Mouse (Mus musculus) thymus, postnatal 4 days (tissue): ENCODE results near the gene Slc44a5.
"Not testable (repeated sequence)": the region's sequence is repeated elsewhere in the genome, so short reads cannot be mapped to it uniquely, and the experiment has no call there.

Experiments used
- DNase-seq: peaks from one replicate; pipeline ENCODE4 v3.0.0; 2021

The Slc44a5 gene

DNA sequence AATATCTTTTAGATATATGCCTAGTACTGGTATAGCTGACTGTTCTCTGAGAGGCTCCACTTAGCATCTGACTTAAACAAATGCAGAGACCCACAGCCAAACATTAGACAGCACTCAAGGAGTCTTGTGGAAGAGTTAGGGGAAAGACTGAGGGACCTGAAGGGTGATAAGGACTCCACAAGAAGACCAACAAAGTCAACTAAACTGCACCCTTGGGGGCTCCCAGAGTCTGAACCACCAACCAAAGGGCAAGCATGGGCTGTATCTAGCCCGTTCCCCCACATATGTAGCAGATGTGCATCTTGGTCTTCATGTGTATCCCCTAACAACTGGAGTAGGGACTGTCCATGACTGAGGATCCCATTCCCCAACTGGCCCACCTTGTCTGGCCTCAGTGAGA, 271.7 kb downstream of the Slc44a5 start:
- no peak for DNase-seq

DNA sequence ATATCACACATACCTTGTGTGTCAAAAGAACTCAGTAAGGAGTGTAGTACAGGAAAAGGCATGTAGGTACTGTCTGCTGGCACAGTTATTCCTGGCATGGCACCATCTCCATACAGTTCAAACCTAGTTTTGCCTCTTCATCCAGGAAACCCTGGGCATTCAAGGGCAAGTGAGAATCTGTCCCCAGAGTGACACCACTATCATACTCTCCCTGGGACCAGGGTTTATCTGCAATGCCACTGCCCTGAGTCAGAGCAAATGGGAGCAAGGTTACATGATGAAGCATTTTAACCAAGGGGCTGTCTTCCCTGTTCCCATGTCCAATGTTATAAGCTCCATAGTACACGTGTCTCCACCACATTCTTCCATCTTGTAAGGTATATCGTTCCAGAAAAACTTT, 278.2 kb downstream of the Slc44a5 start:
- DNase-seq: no peak

DNA sequence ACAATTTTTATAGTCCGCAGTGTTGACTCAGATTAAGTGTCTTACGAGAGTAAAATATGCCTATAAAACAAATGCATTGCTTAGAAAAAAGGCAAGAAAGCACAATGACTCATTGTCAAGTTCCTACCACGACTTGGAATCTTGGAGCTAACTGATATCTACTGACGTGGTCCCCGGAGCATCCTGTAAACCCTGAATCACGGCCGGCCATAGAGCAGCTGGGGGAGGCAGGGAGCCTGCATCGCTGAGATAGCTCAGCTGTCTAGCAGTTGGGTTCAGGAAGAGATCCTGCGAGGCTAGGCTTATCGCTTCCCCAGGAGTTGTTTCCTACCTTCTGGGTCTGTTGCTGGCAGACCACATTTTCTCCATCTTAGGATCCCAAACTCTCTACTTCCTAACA, 279.0 kb downstream of the Slc44a5 start:
- no peak for DNase-seq

DNA sequence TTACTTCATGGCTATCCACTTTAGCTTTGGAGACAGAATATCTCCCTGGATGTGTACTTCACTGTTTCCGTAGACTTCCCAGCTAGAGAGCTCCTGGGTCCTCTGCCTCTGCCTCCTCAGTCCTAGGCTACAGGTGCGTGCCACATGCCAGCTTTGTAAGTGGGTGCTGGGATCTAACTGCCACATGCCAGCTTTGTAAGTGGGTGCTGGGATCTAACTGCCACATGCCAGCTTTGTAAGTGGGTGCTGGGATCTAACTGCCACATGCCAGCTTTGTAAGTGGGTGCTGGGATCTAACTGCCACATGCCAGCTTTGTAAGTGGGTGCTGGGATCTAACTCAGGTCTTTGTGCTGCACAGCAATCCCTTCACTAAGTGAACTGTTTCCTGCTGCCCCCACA, 281.0 kb downstream of the Slc44a5 start:
- DNase-seq: not testable (repeated sequence)

DNA sequence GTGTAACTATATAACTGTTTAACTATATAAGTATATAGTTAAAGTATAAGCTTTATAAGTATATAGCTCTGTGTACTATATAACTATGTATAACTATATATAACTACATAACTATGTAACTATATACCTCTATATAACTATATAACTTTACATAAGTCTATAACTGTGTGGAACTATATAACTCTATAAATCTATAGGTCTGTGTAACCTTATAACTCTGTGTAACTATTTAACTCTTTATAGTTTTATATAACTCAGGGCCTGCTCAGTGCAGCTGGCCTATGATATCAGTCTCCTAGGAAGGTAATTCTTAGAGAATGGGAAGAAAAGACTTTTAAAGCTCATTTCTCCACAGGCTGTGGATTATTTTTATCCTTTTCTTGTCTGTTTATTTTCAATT, 284.1 kb downstream of the Slc44a5 start:
- DNase-seq: no peak

DNA sequence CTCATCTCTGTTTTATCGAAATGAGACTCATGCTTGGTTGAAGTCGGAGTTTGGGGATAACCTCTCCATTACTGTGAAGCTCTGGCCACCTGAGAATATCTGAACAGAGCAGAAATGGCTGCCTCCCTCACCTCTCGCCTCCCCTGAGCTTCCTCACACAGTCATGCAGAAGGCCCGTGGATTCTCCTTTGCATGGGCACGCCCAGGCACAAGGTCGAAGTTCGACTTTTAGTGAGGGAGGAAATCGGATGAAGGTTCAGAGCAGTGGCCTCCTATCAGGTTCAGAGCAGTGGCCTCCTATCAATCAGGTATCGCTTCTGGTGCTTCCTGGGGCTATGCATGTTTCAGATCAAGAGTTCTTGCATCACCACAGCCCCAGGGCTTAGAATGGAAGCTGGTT, 295.1 kb downstream of the Slc44a5 start:
- no peak for DNase-seq

DNA sequence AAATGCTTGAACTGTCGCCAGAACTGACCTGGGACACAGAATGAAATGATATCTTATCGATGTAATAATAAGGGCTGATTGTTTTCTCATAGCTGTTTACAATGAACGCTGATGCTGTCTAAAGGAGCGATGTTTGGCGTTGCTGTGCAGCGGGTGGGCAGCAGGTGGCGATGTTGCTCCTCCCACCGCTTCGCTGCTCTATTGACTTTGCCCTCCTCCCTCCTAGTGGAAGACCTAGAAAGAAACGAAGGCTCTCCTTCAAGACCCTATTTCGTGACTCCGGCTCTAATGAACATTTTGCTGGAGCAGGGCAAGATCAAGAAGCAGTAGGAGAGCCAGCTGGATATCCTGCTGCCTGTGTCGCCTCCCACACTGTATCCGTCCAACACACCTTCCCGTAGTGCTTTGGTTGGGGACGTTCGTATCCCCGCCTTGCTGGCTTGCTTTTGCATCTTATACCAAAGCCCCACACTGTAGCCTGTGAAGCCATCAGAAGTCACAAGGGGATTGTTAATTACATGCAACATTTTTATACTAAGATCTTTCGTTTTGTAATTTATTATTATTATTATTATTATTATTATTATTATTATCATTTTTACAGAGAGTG, 296.6 kb downstream of the Slc44a5 start:
- DNase-seq: peak; percentile 80

DNA sequence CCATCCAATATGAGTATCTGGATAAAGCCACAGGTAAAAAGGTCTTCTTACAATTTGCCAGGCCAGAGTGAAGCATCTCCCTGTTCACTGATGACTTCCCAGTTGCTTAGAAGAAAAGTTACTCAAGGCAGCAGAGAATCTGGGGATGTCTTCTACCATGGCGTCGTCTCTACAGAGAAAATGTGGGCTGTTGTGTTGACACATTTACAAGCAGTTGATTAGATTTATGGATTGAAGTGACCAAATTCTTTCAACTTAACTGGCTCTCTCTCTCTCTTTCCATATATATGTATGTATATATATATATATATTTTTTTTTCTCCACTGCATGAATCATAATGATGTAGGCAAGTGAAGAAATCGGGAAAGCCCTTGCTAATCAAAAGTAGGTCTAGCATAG, 301.4 kb downstream of the Slc44a5 start:
- no peak for DNase-seq

DNA sequence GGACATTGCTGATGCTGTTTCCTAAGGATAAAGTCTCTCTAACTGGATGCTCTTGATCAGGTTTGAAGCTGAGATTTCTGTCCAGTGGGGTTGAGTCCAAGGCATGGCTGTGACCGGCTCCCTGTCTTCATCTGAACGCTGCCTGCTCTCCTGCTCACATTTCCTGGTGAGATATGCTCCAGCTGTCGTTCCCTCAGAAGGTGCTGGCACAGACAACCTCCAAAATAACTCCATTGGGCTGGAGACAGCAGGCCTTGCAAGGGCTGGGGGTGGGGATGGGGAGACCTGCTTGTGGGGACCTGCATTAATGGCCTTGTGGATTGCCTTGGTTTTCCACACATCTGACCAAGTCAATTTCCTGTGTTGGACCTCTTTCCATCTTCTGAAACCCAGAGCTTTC, 311.0 kb downstream of the Slc44a5 start:
- DNase-seq: no peak

DNA sequence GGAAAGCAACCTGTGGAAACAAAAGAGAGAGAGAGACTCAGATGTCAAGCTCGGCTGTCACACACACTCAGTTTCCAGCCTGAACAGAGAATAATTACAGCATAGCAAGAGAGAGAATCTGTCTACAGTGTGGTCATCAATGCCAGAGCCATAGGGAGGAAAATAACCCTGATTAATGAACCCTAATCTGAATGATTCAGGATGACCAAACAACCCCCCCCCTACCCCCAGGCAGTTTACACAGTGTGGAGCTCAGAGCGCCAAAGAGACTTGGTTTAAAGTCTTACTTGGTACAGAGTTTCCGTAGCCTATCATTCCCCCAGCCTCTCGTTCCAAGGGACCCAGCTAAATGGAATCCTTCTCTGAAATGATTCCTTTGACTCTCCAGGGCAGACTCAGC, 312.1 kb downstream of the Slc44a5 start:
- no peak for DNase-seq

DNA sequence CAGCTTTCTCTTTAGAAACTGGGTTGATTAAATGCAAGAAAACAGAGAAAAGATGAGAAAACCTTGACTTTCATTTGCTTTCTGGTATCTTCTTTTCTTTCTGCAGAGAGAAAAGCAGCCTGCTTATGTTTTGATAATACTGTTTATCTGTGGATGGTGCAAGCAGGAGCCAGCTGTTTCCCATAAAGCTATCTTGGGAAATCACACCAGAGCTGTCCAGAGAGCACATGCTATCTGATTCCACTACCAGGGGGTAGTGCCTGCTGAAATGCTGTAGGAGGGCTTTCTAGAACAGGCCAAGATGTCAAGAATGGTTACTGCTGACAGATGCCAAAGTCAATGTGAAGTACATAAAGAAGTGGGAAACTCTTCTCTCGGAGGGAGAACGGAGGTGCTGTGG, 314.0 kb downstream of the Slc44a5 start:
- no peak for DNase-seq

DNA sequence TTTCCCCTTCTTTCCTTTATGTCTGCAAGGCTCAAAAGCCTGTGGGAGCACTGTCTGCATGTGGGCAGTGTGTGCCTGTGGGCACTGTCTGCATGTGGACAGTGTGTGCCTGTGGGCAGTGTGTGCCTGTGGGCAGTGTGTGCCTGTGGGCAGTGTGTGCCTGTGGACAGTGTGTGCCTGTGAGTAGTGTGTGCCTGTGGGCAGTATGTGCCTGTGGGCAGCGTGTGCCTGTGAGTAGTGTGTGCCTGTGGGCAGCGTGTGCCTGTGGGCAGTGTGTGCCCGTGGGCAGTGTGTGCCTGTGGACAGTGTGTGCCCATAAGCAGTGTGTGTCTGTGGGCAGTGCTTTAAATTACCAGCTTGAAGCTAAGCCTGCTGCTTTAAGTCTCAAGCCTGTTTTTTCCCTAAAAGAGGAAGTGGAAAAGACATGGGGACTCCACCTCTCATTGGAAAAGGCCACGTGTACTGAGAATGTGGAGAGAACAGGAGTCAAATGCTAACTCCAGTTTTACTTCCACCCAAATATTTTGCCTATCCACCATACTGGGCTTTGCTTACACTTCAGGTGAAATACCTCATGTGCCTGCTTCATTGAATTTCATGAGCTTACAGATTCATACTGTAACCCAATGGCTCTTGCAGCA, 315.3 kb downstream of the Slc44a5 start:
- no peak for DNase-seq

DNA sequence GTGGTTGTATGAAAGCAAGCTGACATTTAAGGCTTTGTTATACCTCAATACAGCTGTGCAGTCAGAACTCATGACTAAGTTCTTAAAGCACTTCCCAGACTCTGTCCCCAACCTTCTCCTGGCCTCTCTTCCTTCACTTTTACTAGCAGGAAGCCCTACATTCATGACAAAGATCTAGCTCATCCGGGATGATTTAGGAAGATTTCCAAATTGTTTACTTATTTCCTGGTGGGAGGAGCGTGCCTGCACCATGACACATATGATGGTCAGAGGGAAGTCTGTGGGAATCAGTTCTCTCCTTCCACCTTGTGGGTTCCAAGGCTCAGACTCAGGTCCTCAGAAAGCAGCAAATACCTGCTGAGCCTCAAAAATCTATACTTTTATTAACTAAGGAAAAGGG, 317.1 kb downstream of the Slc44a5 start:
- no peak for DNase-seq

DNA sequence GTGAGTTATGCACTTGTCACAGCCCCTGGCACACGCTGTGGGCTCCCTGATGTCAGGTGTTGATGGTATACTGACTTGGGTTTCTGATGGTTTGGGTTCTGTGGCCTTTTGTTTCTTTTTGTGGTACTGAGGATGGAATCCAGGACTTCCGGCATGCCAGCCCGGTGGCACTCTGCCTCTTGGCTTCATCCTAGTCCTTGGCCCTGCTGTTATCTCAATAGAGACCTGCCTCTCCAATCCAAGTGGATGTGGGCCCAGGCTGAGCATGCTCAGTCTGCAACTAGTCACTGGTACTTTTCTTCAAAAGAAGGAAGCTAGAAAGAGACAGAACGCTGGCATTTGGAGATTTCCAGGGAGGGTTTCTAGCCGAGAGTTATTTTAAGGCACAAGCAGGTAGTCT, 318.9 kb downstream of the Slc44a5 start:
- DNase-seq: no peak

DNA sequence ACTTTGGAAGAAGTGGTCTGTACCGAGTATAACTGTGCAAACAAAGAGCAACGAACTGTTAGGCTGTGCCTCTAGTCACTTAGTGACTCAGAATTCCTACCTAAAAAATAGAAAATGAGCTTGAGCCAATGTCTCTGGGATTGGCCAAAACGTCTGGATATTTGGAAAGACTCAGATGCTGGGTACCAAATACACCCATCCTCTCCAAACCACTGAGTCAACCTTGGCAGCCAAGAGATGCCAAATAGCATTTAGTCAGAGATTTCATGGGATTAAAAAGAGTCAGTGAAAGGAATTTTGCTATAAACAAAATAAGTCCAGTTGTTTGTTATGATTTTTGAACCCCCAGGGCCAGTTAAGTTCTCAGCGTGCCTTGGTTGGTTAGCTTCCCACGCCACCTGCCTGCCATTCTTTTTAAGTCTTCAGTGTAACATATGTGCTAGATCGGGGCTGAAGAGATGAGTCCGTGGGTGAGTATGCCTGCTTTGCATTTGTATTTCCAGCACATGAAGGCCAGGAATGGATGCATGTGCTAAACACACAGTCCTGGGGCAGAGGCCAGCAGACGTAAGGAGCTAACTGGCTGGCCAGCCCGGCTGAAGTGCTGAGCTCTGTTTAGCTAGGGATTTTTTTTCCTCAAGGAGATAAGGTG, 320.7 kb downstream of the Slc44a5 start:
- no peak for DNase-seq

DNA sequence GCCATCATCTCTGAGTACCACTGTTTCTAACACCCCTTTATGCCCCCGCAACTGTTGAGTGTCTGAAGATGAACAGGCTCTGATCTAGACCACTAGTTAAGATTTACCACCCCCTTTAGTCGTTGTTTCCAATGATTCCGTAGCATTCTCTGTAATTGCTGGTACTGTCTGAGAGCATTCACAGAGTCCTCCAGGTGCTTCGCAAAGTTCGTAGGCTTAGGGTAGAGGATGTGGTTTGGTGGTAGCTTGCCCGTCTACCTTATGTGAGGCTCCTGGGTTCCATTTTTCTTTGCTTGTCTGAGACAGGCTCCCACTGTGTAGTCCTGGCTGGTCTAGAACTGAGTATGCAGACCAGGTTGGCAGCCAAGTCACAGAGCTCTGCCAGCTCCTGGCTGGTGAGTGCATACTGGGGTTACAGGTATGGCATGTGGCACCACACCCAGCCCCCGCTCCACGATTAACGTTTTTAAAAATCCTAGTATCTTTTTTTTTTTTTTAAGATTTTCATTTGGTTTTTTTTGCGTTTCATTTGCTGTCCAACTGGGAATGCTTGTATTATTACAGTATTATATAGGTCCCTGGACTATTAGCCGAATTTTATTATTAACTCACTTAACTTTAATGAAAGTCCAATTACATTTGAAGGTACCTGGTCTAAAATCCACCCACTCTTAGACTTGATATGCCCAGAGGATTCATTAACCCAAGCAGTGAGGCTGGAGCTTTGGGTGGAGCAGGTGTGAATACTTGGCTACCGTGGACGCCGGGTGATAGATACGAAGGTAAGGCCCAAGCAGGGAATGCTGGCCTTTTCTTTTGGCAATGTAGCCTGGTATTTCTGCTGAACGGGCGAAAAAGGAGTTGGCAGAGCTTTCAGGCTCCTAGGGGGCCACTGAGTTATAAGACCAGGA, 321.9 kb downstream of the Slc44a5 start:
- DNase-seq: no peak

DNA sequence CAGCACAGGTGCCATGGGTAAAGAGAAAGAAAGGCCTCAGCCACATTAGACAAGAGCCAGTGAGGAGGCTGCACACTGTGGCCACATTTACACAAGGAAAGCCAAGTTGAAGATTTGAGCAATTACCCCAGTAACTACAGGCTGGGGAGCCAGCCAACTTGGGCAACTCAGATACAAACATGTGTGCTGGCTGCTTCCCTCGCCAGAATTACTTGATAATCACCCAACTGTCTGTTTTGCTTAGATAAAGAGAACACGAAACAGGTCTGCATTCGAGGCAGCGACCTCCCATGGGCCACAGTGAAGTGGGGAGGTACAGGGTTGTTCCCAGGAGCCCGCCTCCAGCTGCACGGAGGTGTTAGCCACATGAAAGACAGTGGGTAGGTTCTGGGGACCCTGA, 324.3 kb downstream of the Slc44a5 start:
- DNase-seq: peak; percentile 21

DNA sequence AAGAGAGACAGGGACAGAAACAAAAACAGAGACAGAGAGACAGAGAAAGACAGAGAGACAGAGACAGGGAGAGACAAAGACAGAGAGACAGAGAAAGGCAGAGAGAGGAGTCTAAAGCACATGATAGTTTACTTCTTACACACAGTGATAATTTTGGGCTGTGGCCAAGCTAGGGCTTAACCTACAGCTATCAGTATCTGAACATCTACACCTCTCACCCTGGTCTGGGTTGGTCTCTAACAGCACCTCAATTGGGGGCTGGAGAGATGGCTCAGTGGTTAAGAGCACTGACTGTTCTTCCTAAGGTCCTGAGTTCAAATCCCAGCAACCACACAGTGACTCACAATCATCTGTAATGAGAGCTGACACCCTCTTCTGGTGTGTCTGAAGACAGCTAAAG, 325.3 kb downstream of the Slc44a5 start:
- DNase-seq: no peak

DNA sequence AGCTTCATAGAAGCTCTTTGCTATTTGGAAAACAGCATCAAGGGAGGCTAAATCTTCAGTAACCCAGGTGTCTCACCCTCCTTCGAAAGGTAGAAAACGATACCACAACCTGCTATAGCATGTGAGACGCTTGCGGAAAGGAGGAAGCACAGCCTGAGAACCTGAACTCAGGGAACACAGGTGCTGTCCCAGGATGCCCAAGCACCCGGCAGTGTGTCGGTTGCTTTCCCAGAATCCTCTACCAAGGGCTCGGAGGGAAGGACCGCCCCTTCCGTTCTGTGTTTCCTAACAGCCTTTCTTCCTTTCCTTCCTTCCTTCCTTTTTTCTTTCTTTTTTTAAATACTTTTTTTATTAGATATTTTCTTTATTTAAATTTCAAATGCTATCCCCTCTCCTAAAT, 326.8 kb downstream of the Slc44a5 start:
- no peak for DNase-seq

DNA sequence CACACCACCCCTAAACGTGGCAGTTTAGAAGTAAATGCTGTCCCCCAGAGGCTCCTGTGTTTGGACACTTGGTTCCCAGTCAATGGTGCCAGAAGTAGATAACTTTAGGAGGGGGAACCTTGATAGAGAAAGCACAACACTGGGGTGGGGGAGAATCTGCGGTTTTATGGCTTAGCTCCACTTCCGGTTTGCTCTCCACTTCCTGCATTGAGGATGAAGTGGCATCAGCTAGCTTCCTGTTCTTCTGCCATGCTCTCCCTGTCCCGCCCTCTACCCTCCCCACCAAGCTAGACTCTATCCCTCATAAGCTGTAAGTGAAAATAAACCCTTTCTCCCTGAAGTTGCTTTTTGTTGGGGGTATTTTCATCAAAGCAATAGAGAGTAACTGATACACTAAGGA, 327.9 kb downstream of the Slc44a5 start:
- DNase-seq: no peak

DNA sequence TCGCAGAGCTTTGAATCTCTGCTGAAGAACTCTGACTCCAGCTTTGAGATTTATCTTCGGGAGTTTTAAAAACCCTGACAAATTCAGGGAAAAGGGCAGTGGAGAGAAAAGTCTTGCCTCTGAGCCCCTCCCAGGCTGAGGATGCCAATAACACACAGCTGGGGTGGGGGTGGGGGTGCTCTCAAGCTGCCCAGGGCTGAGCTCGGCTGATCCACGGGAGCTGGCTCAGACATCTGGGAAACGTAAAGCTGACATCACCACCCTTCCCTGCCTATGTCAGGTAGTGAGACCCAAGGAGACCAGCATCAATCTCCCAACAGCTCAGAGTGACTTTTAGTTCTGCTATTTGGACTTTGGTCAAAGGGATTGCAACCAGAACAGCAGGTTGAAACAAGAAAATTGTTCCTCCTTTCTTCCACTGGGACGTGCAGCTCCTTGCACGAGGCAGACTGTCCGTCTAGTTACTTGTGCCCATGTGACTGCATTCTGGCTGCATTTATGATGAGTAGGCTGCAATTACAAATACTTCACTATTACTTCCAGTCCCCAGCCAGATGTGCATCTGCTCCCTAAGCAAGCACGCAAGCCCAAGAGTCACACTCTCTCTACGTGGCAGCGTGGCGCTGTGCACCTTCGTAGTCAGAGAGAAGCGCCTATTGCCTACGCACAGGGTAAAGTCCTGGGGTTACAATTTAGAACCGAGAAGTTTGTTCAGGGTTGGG, 332.1 kb downstream of the Slc44a5 start:
- DNase-seq: no peak

DNA sequence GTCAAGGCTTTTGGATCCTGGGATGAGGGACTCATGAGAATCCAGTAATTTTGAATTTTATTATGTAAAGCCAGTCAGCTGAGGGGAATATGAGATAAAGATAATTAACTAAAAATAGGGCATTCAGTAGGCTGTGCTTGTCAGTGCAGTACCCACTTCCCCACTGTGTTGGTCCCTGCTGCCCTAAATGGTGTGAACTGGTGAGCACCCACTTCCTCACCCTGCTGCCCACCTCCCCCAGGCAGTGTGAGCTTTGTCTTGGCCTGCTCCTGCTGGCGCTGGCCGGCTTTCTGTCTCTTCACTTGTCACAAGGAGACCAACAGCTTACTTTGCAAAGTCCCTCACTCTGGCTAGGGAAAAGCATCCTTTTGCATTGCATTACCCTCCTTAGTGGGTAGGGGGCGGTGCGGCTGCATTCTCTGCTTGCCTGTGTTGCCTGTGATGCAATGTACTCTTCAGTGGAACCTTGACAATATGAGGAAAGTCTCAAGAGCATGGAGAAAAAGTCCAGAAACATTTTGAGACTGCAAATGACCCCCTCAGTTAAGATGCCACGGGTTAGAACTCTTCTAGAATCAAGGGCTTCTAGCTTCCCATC, 344.5 kb downstream of the Slc44a5 start:
- DNase-seq: peak; percentile 39
